Mouse (Mus musculus) heart, postnatal 4 days (tissue): ENCODE data around the gene Gtse1. TPM values are rescaled to one million over a fixed set of nuclear protein-coding genes. Genes with fewer than 3 reads are reported as not detected.

Experiments used
- total RNA-seq, 2 experiments: library from RNA; stranded (reverse); gene quantifications; 2 replicates each; pipeline ENCODE4 v1.2.3; 2021

The Gtse1 gene
- total RNA-seq, 2 experiments from 2014 or later, result 15.2 to 16.9 TPM

Other genes starting within 250 kb of the Gtse1 start
- gene Ppara, start 124.8 kb upstream of the Gtse1 start, total RNA-seq, result 10 to 100 TPM; 24.0 to 29.6 TPM
- gene Cdpf1, start 48.0 kb upstream of the Gtse1 start, total RNA-seq, result 10 to 100 TPM; 37.9 to 45.1 TPM
- 1 to 10 TPM; 2.5 to 2.8 TPM for gene Pkdrej, start 38.0 kb upstream of the Gtse1 start, total RNA-seq
- gene Ttc38, start 27.4 kb upstream of the Gtse1 start, total RNA-seq, result 1 to 10 TPM; 5.2 to 5.3 TPM
- gene Trmu, start 19.6 kb downstream of the Gtse1 start, total RNA-seq, result 10 to 100 TPM; 27.4 to 29.4 TPM
- 10 to 100 TPM; 20.0 to 21.3 TPM for gene Celsr1, start 174.0 kb downstream of the Gtse1 start, total RNA-seq
- gene Gramd4, start 197.9 kb downstream of the Gtse1 start, total RNA-seq, result 10 to 100 TPM; 30.1 to 33.6 TPM